Mouse (Mus musculus): ENCODE measurements around the gene Alpk1.
A peak's percentile ranks its signal among the peaks of the same experiment; 100 is the strongest.

Gene Alpk1

DNA sequence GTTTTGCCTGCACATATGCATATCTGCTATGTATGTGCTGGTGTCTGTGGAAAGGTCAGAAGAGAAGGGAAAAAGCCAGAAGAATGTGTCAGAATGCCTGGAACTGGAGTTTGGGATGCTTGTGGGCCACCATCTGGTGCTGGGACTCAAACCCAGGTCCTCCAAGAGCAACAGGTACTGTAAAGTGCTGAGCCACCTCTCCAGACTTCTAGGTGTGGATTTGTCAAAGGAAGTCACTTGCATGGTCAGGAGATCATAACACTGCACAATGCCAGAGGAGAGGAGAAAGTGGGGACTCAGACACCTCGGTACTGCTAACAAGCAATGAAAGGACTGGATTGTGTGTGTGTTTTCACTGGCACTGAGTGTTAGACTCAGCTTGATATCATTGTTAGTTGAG, 150.1 kb downstream of the Alpk1 start:
- DNase-seq (ENCODE audit: low read depth), result no peak

DNA sequence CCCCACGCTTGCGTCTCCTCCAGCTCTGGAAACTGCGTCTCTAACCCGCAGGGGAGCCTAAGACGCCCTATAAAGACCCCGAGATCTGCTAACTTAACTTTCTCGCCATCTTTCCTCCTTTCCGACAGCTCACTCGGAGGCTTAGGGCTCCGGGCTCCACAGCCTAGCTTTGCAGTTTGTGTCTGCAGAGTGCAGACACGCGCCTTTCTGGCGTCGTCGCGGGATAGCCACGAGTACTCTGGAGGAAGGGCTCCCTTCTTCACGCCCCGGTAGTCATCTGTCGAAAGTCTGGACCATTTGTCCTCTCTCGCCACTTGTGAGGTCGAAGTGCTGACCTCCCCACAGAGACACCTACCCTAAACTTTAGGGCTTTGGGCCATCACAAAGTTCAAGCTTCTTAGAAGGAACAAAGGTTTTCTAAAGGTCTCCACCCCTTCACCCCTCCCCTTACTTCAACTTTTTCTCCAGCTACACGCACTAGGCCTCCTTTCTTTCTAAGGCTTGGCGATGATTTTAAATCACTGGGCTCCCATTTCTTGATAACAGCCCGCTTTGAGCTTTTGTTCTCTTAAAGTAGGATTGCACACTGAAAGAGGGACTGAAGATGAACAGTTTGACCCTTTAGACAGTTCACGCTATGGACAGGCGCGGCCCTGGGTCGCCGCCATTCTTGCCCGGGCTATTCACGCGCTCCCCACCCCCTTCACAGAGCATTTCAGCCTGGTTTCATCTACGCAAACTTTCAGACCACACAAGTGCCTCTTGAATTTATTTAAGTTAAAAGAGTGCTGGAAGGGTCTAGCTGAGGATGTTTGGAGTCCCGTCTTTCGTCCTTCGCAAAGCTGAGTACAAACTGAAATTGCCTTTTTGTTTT, 151.8 kb downstream of the Alpk1 start:
- DNase-seq (ENCODE audit: low read depth), result no peak

DNA sequence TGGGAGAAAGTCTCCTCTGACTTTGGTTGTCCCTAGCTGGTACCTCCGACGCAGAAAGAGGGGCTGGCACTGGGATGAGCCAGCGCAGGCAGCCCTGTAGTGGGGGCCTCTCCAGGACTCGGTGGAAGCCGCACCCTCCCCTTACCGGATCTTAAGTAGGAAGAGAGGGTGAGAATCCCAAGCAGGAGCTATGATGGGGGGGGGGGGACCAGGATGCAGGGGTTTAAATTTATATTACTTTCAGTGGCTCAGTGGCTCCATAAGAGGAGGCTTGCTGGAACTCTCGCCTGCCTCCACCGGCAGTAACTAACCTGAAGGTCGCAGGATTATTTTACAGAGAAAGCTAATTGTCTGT, 152.4 kb downstream of the Alpk1 start:
- no peak for DNase-seq (ENCODE audit: low read depth)

DNA sequence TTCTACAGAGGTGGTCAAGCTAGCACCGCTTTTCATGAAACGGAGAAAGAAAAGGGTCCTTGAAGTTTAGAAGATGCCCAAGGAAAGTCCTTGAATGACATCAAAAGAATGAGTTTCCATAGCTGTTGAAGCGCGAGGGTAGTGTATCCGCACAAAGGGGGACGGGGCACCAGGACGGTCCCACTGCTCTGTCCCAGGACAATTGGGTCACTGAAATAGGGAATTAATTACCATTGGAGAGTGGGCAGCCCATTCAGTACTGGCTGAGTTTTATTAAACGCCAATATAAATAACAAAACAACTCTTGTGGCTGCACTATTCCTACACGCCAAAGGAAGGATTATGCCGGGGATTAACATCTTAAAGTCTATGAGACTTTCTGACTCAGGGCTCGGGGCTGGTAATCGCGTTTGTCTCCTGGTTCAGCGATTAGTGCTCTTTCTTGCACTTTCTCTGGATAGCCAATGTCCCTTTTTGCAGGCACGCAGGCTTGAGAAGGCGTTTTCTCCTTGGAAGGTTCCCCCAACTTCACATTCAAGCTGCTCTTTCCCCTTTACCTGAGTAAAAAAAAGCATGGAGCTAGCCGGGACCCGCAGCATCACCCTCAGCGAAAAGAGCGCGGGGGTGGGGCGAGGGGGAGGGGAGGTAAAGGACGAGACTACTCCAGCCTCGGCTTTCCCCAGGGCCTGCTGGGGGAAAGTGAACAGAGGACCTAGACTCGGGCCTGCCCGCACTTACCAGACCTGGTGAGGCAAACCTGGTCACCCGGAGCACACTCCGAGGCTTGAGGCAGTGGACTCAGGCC, 153.0 kb downstream of the Alpk1 start:
- DNase-seq (ENCODE audit: low read depth), result no peak

DNA sequence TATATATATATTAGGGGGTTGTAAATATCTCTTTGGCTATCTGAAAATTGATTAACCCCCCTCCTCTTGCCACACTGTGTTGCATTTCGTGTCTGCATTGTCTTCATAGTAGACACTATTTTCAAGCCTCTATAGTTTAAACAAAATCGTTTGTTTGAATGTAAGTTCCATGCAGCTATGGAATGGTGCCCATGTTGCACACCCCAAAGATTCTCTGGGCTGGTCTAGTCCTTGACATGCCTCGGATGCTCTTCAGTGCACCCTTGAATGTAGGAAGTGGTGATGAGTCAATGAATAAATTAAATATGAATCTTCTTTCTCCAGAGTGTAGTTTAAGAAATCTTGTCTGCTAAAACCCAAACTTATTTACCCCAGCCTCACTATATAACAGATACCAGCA, 153.8 kb downstream of the Alpk1 start:
- DNase-seq (ENCODE audit: low read depth), result no peak

DNA sequence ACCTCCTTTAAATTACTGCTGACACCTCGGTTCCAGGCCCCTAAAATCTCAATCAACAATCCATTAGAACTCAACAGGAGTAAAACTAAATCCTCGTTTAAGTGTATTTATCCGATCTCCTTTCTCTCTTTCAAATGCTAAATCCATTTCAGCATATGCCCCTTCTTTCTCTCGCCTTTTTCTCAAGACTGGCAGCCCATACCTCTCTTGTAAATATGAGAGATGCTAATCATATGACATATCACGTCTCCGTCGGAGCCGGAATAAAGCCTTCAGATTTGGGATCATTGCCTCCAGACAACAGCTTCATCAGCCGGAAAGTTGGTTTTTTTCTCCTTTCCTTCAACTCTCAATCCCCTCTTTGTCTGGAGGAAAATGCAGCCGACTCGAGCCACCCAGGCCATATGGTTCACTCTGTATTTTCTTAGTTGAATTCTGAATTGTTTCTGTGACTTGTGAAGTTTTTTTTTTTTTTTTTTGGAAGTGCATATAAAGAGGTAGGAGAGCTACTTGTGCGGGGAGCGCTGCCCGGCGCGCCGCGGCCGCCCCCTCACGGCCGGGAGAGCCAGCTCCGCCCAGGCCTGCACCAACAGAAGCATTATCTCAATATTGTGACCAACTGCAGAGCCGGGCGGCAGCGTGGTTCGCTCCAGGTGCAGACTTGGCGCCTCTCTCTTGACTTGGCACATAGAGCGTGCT, 154.5 kb downstream of the Alpk1 start:
- DNase-seq (ENCODE audit: low read depth), result peak; percentile 35

DNA sequence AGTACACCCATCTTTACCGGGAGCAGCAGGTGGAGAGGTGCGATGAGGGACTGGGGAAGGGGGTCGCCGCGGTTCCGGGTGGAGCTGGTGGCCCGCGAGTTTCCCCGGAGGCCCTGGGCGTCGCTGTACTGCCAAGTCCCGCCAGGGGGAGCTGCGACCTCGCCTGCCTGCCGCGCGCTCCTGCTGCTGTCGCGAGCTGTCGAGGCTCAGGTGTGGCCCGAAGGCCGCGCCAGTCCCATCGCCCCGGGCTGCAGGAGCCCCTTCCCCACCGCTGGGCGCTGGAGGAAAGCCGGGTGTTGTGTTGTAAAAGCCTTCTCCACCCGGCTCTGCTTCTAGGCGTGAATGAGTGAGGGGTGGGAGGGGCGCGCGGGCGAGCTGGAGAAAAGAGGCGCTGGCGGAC, 155.0 kb downstream of the Alpk1 start:
- peak; percentile 40 for DNase-seq (ENCODE audit: low read depth)

Measured in c-Kit-positive CD71-positive TER-119-negative erythroid progenitor cells, embryonic 14.5 days (primary cell).